Mouse (Mus musculus): ENCODE results near the gene Tas2r119.

Gene Tas2r119

GRCm38 (mm10) chr15:32225394-32225793 lies 48.3 kb downstream of the Tas2r119 start:
- DNase-seq (ENCODE audit: low spot score) = no peak

DNA sequence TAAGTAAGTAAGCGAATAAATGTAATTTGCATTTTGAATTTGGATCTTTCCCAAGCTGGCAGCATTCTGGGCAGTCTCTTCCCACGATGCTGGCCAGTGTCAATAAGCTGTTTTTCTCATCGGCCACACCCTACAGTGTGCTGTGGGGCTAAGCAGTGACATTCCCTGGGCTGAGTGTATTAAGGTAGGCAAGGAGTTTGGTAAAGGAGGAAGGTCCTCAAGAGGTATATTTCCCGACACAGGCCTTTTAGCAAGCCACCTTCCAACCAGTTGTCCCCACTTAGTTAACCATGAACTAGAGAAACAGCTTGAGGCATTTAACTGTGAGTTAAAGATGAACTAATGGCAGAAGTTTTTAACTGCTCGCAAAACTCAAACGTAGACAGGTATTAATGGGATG lies 49.3 kb downstream of the Tas2r119 start:
- DNase-seq (ENCODE audit: low spot score) = no peak

- DNase-seq (ENCODE audit: low spot score) = no peak
Measured at GRCm38 (mm10) chr15:32226888-32227395, 49.9 kb downstream of the Tas2r119 start.

Data from ovary, postnatal 10 days (tissue).